Mouse (Mus musculus) forebrain, embryonic 13.5 days (tissue): ENCODE measurements around the gene Gm6583. TPM values are rescaled to one million over a fixed set of nuclear protein-coding genes. Genes with fewer than 3 reads are reported as not detected.
"Not testable (repeated sequence)": the region's sequence is repeated elsewhere in the genome, so short reads cannot be mapped to it uniquely, and the experiment has no call there.

ENCODE experiments used
- ATAC-seq: fragments of 200-750 bp; cut with Nextera tagmentation; 2 replicates; pipeline ENCODE4 v1.8.0; 2017
- H3K27ac ChIP-seq: fragments of 300-500 bp; sonication (generic); 2 replicates; pipeline ENCODE4 v1.5.1; 2015; ENCODE audit warnings: inconsistent platforms, mild to moderate bottlenecking, moderate library complexity
- H3K27me3 ChIP-seq: fragments of 300-500 bp; sonication (generic); 2 replicates; pipeline ENCODE4 v1.6.1; 2015; ENCODE audit warnings: mild to moderate bottlenecking, inconsistent platforms
- H3K36me3 ChIP-seq: fragments of 300-500 bp; sonication (generic); 2 replicates; pipeline ENCODE4 v1.6.1; 2015; ENCODE audit warnings: mild to moderate bottlenecking, inconsistent platforms; ENCODE audit not compliant: poor library complexity, severe bottlenecking
- H3K4me1 ChIP-seq: fragments of 300-500 bp; sonication (generic); 2 replicates; pipeline ENCODE4 v1.6.1; 2015; ENCODE audit warnings: inconsistent platforms
- H3K4me2 ChIP-seq: fragments of 300-500 bp; sonication (generic); 2 replicates; pipeline ENCODE4 v1.6.1; 2015; ENCODE audit warnings: inconsistent platforms, mild to moderate bottlenecking, moderate library complexity
- H3K4me3 ChIP-seq: fragments of 300-500 bp; sonication (generic); 2 replicates; pipeline ENCODE4 v1.5.1; 2015; ENCODE audit warnings: mild to moderate bottlenecking, inconsistent platforms
- H3K9ac ChIP-seq: fragments of 300-500 bp; sonication (generic); 2 replicates; pipeline ENCODE4 v1.6.1; 2015; ENCODE audit warnings: mild to moderate bottlenecking, inconsistent platforms
- H3K9me3 ChIP-seq: fragments of 300-500 bp; sonication (generic); replicated peaks from 2 replicates; pipeline ENCODE4 v1.6.1; 2016; ENCODE audit warnings: inconsistent platforms
- WGBS: fragments of 180-500 bp; shearing (Covaris S2); methylation state at CpG from one replicate; pipeline ENCODE4 v1.1.7; 2015; 5-methylcytosine and 5-hydroxymethylcytosine counted together
- polyA plus RNA-seq: library from polyadenylated mRNA; unstranded; fragments of >200 nt; fragmentation: Nextera tagmentation; extraction: Ambion mirVana; gene quantifications from 2 replicates; pipeline ENCODE4 v1.2.1, GENCODE M21; 2015

Gm6583 gene
- polyA plus RNA-seq, 1 experiment from 2014 or later: 0.23 TPM

- H3K4me1 ChIP-seq: peaks cover 5% of the 10 kb centered on the region; the same call in 1 of the 2 replicates
These were observed 34.5 kb downstream of the Gm6583 start for GRCm38 (mm10) chr5:112321376-112321775.

GRCm38 (mm10) chr5:112320936-112321335, 34.9 kb downstream of the Gm6583 start:
- ATAC-seq: no peak

More at GRCm38 (mm10) chr5:112321376-112321775, 34.5 kb downstream of the Gm6583 start:
- WGBS: 78% methylated on average over 4 of the region's 4 CpGs
- ATAC-seq: no peak
- Histone ChIP-seq H3K27me3 (no peaks in the 10 kb centered on the region), H3K36me3 (no peaks in the 10 kb centered on the region), H3K9ac (no peak overlapping the region), H3K4me3 (no peak overlapping the region), H3K4me2 (no peak overlapping the region), H3K27ac (no peak overlapping the region), H3K9me3 (no peaks in the 10 kb centered on the region)

GRCm38 (mm10) chr5:112320379-112320778, 35.5 kb downstream of the Gm6583 start:
- Histone ChIP-seq H3K27me3 (no peaks in the 10 kb centered on the region), H3K9me3 (no peaks in the 10 kb centered on the region), H3K4me3 (no peak overlapping the region), H3K4me1 (peaks cover 3% of the 10 kb centered on the region; the same call in 1 of the 2 replicates), H3K9ac (no peak overlapping the region), H3K27ac (no peak overlapping the region), H3K4me2 (no peak overlapping the region), H3K36me3 (peaks cover 7% of the 10 kb centered on the region)
- no peak for ATAC-seq
- 83% methylated on average over 5 of the region's 5 CpGs for WGBS

More at GRCm38 (mm10) chr5:112320936-112321335, 34.9 kb downstream of the Gm6583 start:
- Histone ChIP-seq H3K4me3 (no peak overlapping the region), H3K4me2 (no peak overlapping the region), H3K4me1 (peaks cover 5% of the 10 kb centered on the region; the same call in 1 of the 2 replicates), H3K9me3 (no peaks in the 10 kb centered on the region), H3K27ac (no peak overlapping the region), H3K36me3 (peaks cover 1% of the 10 kb centered on the region), H3K9ac (no peak overlapping the region), H3K27me3 (no peaks in the 10 kb centered on the region)
- WGBS: 75% methylated on average over 6 of the region's 6 CpGs

- H3K4me1 ChIP-seq, ATAC-seq, H3K27me3 ChIP-seq, H3K9me3 ChIP-seq, H3K4me2 ChIP-seq, H3K4me3 ChIP-seq, H3K27ac ChIP-seq, H3K9ac ChIP-seq: not testable (repeated sequence)
- WGBS: 79% methylated on average over 2 of the region's 2 CpGs
- H3K36me3 ChIP-seq: peaks cover 10% of the 10 kb centered on the region
These were observed 36.5 kb downstream of the Gm6583 start for GRCm38 (mm10) chr5:112319343-112319742.

- no peak overlapping the region for H3K4me3 ChIP-seq
- H3K36me3 ChIP-seq: peaks cover 21% of the 10 kb centered on the region
- H3K4me2 ChIP-seq: no peak overlapping the region
- H3K27ac ChIP-seq: no peak overlapping the region
- 63% methylated on average over 5 of the region's 5 CpGs for WGBS
- H3K27me3 ChIP-seq: no peaks in the 10 kb centered on the region
- no peaks in the 10 kb centered on the region for H3K4me1 ChIP-seq
- no peak for ATAC-seq
- H3K9ac ChIP-seq: no peak overlapping the region
- H3K9me3 ChIP-seq: no peaks in the 10 kb centered on the region
These were observed 38.5 kb downstream of the Gm6583 start for GRCm38 (mm10) chr5:112317328-112317727.

GRCm38 (mm10) chr5:112316468-112316867, 39.4 kb downstream of the Gm6583 start:
- Histone ChIP-seq H3K4me3 (no peak overlapping the region), H3K27me3 (no peaks in the 10 kb centered on the region), H3K9me3 (no peaks in the 10 kb centered on the region), H3K4me2 (no peak overlapping the region), H3K9ac (no peak overlapping the region; the same call in 1 of the 2 replicates), H3K27ac (no peak overlapping the region), H3K36me3 (peaks cover 23% of the 10 kb centered on the region), H3K4me1 (no peaks in the 10 kb centered on the region)
- 63% methylated on average over 5 of the region's 5 CpGs for WGBS
- ATAC-seq: no peak

- H3K9ac ChIP-seq: 0 out of 2 replicates have a peak overlapping the region, but pooled peaks have one; percentile 21
- H3K4me2 ChIP-seq: no peak overlapping the region
- H3K27ac ChIP-seq: peak overlapping the region; percentile 51
- H3K27me3 ChIP-seq: no peaks in the 10 kb centered on the region
- H3K4me3 ChIP-seq: no peak overlapping the region
- ATAC-seq: no peak
- no peaks in the 10 kb centered on the region for H3K4me1 ChIP-seq
- peaks cover 53% of the 10 kb centered on the region for H3K36me3 ChIP-seq
- WGBS: 50% methylated on average over 11 of the region's 11 CpGs
- H3K9me3 ChIP-seq: no peaks in the 10 kb centered on the region
These were observed 42.5 kb downstream of the Gm6583 start for GRCm38 (mm10) chr5:112313222-112313885.

GRCm38 (mm10) chr5:112305842-112306241, 50.0 kb downstream of the Gm6583 start:
- H3K9ac ChIP-seq: no peak overlapping the region
- no peak for ATAC-seq
- H3K9me3 ChIP-seq: no peaks in the 10 kb centered on the region
- 66% methylated on average over 5 of the region's 5 CpGs for WGBS
- H3K27me3 ChIP-seq: no peaks in the 10 kb centered on the region
- H3K4me1 ChIP-seq: no peaks in the 10 kb centered on the region
- H3K4me2 ChIP-seq: no peak overlapping the region
- peaks cover 37% of the 10 kb centered on the region for H3K36me3 ChIP-seq
- H3K4me3 ChIP-seq: no peak overlapping the region
- no peak overlapping the region for H3K27ac ChIP-seq

Other genes starting within 250 kb of the Gm6583 start
- 0.42 and 1.6 TPM in 2 replicates for gene Cryba4, start 103.5 kb downstream of the Gm6583 start, polyA plus RNA-seq
- 2.1 TPM in 2 replicates for gene Crybb1, start 100.2 kb downstream of the Gm6583 start, polyA plus RNA-seq
- gene Tpst2, start 79.3 kb downstream of the Gm6583 start, polyA plus RNA-seq: 28.4 and 29.8 TPM in 2 replicates
- gene Tfip11, start 29.7 kb downstream of the Gm6583 start, polyA plus RNA-seq: 29.9 and 35.7 TPM in 2 replicates
- gene Srrd, start 13.0 kb downstream of the Gm6583 start, polyA plus RNA-seq: 47.3 and 57.6 TPM in 2 replicates
- gene Hps4, start 12.9 kb downstream of the Gm6583 start, polyA plus RNA-seq: 28.9 and 33.0 TPM in 2 replicates
- 21.4 and 23.8 TPM in 2 replicates for gene Asphd2, start 38.8 kb upstream of the Gm6583 start, polyA plus RNA-seq
- 0.68 and 1.1 TPM in 2 replicates for gene Gm6588, start 93.4 kb upstream of the Gm6583 start, polyA plus RNA-seq
- 22.5 and 24.0 TPM in 2 replicates for gene Sez6l, start 221.2 kb upstream of the Gm6583 start, polyA plus RNA-seq